Mouse (Mus musculus) bone marrow macrophage, adult 2 months (primary cell): ENCODE data around the gene Tnfsf15.

ENCODE experiments used
- CTCF ChIP-seq: IDR thresholded peaks from 2 replicates; pipeline ENCODE4 v1.5.1; 2012; ENCODE audit warnings: low read depth, mild to moderate bottlenecking, low read length, moderate library complexity
- POLR2A ChIP-seq: IDR thresholded peaks from 2 replicates; pipeline ENCODE4 v1.6.1; 2012; ENCODE audit warnings: mild to moderate bottlenecking, low read depth, low read length, borderline replicate concordance

- TF ChIP-seq POLR2A, result no peak
- TF ChIP-seq CTCF, result no peak
Measured at GRCm38 (mm10) chr4:63742101-63742500, 2.8 kb downstream of the Tnfsf15 start.
